Mouse (Mus musculus) E14TG2a.4 (cell line): ENCODE results near the gene Zfp872.

Experiments used
- CTCF ChIP-seq: conservative IDR thresholded peaks from 2 replicates; pipeline ENCODE4 v1.5.1; 2014; ENCODE audit warnings: low read length
- NANOG ChIP-seq: IDR thresholded peaks from 2 replicates; pipeline ENCODE4 v1.6.1; 2014; ENCODE audit warnings: borderline replicate concordance, low read length, mixed read lengths
- POU5F1 ChIP-seq: IDR thresholded peaks from 2 replicates; pipeline ENCODE4 v1.6.1; 2014; ENCODE audit warnings: low read length, borderline replicate concordance

GRCm38 (mm10) chr9:22150946-22151345 lies 36.9 kb upstream of the Zfp872 start:
- no peak for TF ChIP-seq CTCF
- TF ChIP-seq NANOG, result no peak
- no peak for TF ChIP-seq POU5F1
